Mouse (Mus musculus) adrenal gland, postnatal 10 days (tissue): Measurements from ENCODE around the gene Crim1. TPM values are rescaled to one million over a fixed set of nuclear protein-coding genes. Genes with fewer than 3 reads are reported as not detected.

Experiments
- DNase-seq: peaks from one replicate; pipeline ENCODE4 v3.0.0; 2021; ENCODE audit warnings: mixed read lengths
- microRNA-seq: library from miRNA; unstranded; fragments of <30 nt; microRNA quantifications from one replicate; pipeline ENCODE4 v1.2.0, GENCODE M21; 2021
- total RNA-seq, 2 experiments: library from RNA; stranded (reverse); gene quantifications; 2 replicates each; pipeline ENCODE4 v1.2.3; 2021

Crim1 gene
- total RNA-seq, 2 experiments from 2014 or later = 28.1 to 31.4 TPM

GRCm38 (mm10) chr17:78425026-78425425 is 225.0 kb downstream of the Crim1 start:
- DNase-seq = no peak

Small RNA genes lying within 50 kb of the gene (microRNA-seq; reads per million reads assigned to microRNA genes)
- not detected for gene Gm25069

Other genes starting within 250 kb of the Crim1 start
- gene Fez2, start 217.9 kb downstream of the Crim1 start, total RNA-seq = 10 to 100 TPM; 36.7 to 45.4 TPM